Mouse (Mus musculus): ENCODE results near the gene Exo1.

- peak; percentile 83 for TF ChIP-seq CTCF (IDR thresholded peaks at IDR 0.05; ENCODE audit: low read depth)
- TF ChIP-seq EP300 (IDR thresholded peaks at IDR 0.05; ENCODE audit: low read depth): no peak
These were observed 55.9 kb downstream of the Exo1 start for GRCm38 (mm10) chr1:175936282-175936737.
